Mouse (Mus musculus) hindbrain, embryonic 13.5 days (tissue): ENCODE data around the gene Gm49353. TPM values are rescaled to one million over a fixed set of nuclear protein-coding genes. Genes with fewer than 3 reads are reported as not detected.

Source experiments
- ATAC-seq: fragments of 200-750 bp; cut with Nextera tagmentation; 2 replicates; pipeline ENCODE4 v1.8.0; 2017; ENCODE audit warnings: moderate TSS enrichment; ENCODE audit not compliant: low FRiP score
- H3K27ac ChIP-seq: fragments of 300-500 bp; sonication (generic); 2 replicates; pipeline ENCODE4 v1.5.1; 2015; ENCODE audit warnings: inconsistent platforms, mild to moderate bottlenecking, moderate library complexity
- H3K27me3 ChIP-seq: fragments of 300-500 bp; sonication (generic); 2 replicates; pipeline ENCODE4 v1.6.1; 2015; ENCODE audit warnings: mild to moderate bottlenecking, inconsistent platforms
- H3K36me3 ChIP-seq: fragments of 300-500 bp; sonication (generic); 2 replicates; pipeline ENCODE4 v1.6.1; 2015; ENCODE audit warnings: mild to moderate bottlenecking, inconsistent platforms
- H3K4me1 ChIP-seq: fragments of 300-500 bp; sonication (generic); replicated peaks from 2 replicates; pipeline ENCODE4 v1.6.1; 2015; ENCODE audit warnings: inconsistent platforms
- H3K4me2 ChIP-seq: fragments of 300-500 bp; sonication (generic); 2 replicates; pipeline ENCODE4 v1.6.1; 2015; ENCODE audit warnings: inconsistent platforms, mild to moderate bottlenecking, moderate library complexity
- H3K4me3 ChIP-seq: fragments of 300-500 bp; sonication (generic); 2 replicates; pipeline ENCODE4 v1.5.1; 2015; ENCODE audit warnings: mild to moderate bottlenecking, inconsistent platforms
- H3K9ac ChIP-seq: fragments of 300-500 bp; sonication (generic); 2 replicates; pipeline ENCODE4 v1.6.1; 2015; ENCODE audit warnings: mild to moderate bottlenecking, inconsistent platforms
- H3K9me3 ChIP-seq: fragments of 300-500 bp; sonication (generic); 2 replicates; pipeline ENCODE4 v1.6.1; 2016; ENCODE audit warnings: inconsistent platforms
- WGBS: fragments of 180-500 bp; shearing (Covaris S2); methylation state at CpG from one replicate; pipeline ENCODE4 v1.1.7; 2015; 5-methylcytosine and 5-hydroxymethylcytosine counted together
- polyA plus RNA-seq: library from polyadenylated mRNA; unstranded; fragments of >200 nt; fragmentation: Nextera tagmentation; extraction: Ambion mirVana; gene quantifications from 2 replicates; pipeline ENCODE4 v1.2.1, GENCODE M21; 2015

Gm49353 gene
- polyA plus RNA-seq, 1 experiment from 2014 or later: 15.4 TPM

DNA sequence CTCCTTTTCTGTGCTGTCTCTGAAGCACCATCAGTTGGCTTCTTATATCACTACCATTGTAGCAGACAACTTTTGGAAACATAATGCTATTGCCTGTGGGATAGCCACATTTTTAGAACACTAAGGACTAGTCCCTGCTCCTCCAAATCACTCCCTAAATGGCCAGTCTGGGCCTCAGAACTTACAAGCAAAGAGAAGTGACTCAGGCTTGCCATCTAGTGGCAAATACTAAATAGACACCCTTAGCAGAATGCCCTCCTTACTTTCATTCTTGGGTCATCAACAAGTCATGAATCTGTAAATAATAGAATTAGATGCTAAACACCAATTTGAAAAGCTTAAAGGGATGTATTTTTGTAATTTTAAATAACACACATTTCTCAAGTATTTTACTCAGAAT lies 8.0 kb downstream of the Gm49353 start:
- peaks cover 8% of the 10 kb centered on the region for H3K4me1 ChIP-seq
- H3K4me2 ChIP-seq: no peak overlapping the region
- H3K9me3 ChIP-seq: no peaks in the 10 kb centered on the region
- no peaks in the 10 kb centered on the region for H3K27me3 ChIP-seq
- ATAC-seq: peak; percentile 65
- H3K9ac ChIP-seq: no peak overlapping the region
- H3K36me3 ChIP-seq: peaks cover 19% of the 10 kb centered on the region; the same call in 1 of the 2 replicates
- H3K27ac ChIP-seq: 0 out of 2 replicates have a peak overlapping the region, but pooled peaks have one; percentile 12
- H3K4me3 ChIP-seq: no peak overlapping the region

- Histone ChIP-seq H3K27me3 (no peaks in the 10 kb centered on the region), H3K9me3 (no peaks in the 10 kb centered on the region), H3K27ac (no peak overlapping the region), H3K9ac (no peak overlapping the region), H3K4me1 (peaks cover 8% of the 10 kb centered on the region), H3K4me3 (no peak overlapping the region), H3K36me3 (peaks cover 9% of the 10 kb centered on the region; the same call in 1 of the 2 replicates), H3K4me2 (no peak overlapping the region)
- WGBS: 64% methylated on average over 3 of the region's 3 CpGs
- no peak for ATAC-seq
Measured at GRCm38 (mm10) chr10:29208735-29209134, 10.0 kb downstream of the Gm49353 start.

DNA sequence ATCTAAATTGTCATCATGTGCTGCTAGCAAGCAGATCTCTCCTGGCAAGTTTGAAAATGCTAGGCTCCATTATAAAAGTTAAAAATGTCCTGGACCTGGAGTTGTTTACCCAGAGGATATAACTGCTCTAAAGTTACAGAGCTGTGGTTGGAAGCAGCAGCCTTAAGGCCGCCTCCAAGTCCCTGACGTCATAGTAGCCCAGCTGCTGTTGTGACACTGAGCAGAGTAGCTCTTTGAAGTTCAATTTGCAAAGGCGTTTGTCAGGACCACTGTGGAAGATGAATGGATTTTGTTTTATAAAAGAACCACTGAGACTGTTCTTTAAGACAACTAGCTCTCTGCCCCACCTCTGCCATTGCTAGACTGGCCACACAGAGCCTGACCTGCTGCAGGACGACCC lies 12.7 kb downstream of the Gm49353 start, which contains the start of gene 9330159F19Rik:
Gene 9330159F19Rik (plus strand): TSS at position 154 of the 400 bp plus-strand sequence.
- no peak within 1 kb of the TSS for H3K27ac ChIP-seq
- no peak within 1 kb of the TSS for H3K9ac ChIP-seq
- ATAC-seq: 0 out of 2 replicates have a peak, but pooled peaks have one; percentile 52
- no peak within 1 kb of the TSS for H3K4me2 ChIP-seq
- no peaks in the 10 kb centered on the region for H3K9me3 ChIP-seq
- no peak within 1 kb of the TSS for H3K4me3 ChIP-seq
- H3K36me3 ChIP-seq: 0 out of 2 replicates have a peak, but pooled peaks cover 4% of the 10 kb centered on the region
- 10% methylated on average over 4 of the region's 4 CpGs for WGBS
- H3K27me3 ChIP-seq: no peaks in the 10 kb centered on the region
- peaks cover 8% of the 10 kb centered on the region for H3K4me1 ChIP-seq

- H3K4me2 ChIP-seq: no peak overlapping the region
- H3K4me3 ChIP-seq: no peak overlapping the region
- 36% methylated on average over 3 of the region's 3 CpGs for WGBS
Measured at GRCm38 (mm10) chr10:29213534-29214100, 14.9 kb downstream of the Gm49353 start.

GRCm38 (mm10) chr10:29216957-29217356 lies 18.2 kb downstream of the Gm49353 start:
- Histone ChIP-seq H3K27me3 (no peaks in the 10 kb centered on the region), H3K9ac (no peak overlapping the region), H3K9me3 (no peaks in the 10 kb centered on the region), H3K4me2 (no peak overlapping the region), H3K27ac (no peak overlapping the region), H3K36me3 (peaks cover 2% of the 10 kb centered on the region), H3K4me1 (peaks cover 2% of the 10 kb centered on the region), H3K4me3 (no peak overlapping the region)
- 93% methylated on average over 1 of the region's 1 CpGs for WGBS
- no peak for ATAC-seq

More at GRCm38 (mm10) chr10:29213534-29214100, 14.9 kb downstream of the Gm49353 start:
- Histone ChIP-seq H3K36me3 (0 out of 2 replicates have a peak, but pooled peaks cover 4% of the 10 kb centered on the region), H3K27me3 (no peaks in the 10 kb centered on the region), H3K9me3 (no peaks in the 10 kb centered on the region), H3K4me1 (peaks cover 7% of the 10 kb centered on the region), H3K9ac (no peak overlapping the region), H3K27ac (no peak overlapping the region)
- ATAC-seq: peak; percentile 41; the same call in 1 of the 2 replicates

DNA sequence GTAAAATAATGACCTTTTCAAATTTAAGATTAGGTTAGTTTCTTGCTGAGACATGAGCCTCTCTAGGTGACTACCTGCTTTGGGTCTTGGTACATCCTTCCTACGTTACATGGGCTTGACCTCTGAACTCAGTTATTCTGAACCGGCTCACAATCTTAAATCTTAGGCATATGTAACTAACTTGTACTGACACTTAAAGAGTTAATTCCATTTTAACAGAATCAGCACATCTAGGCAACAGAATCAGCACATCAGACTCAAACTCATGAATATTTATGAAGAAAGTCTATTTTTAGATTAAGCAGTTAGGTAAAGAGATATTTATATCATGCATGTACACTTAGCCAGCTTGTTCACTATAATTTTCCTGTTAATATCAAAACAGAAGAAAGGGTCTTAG lies 18.7 kb downstream of the Gm49353 start:
- Histone ChIP-seq H3K9me3 (no peaks in the 10 kb centered on the region), H3K9ac (no peak overlapping the region), H3K4me1 (peaks cover 2% of the 10 kb centered on the region), H3K4me3 (no peak overlapping the region), H3K27me3 (no peaks in the 10 kb centered on the region), H3K27ac (no peak overlapping the region), H3K4me2 (no peak overlapping the region), H3K36me3 (peaks cover 7% of the 10 kb centered on the region)
- ATAC-seq: peak; percentile 21; the same call in 1 of the 2 replicates
- WGBS: 62% methylated on average over 2 of the region's 2 CpGs

GRCm38 (mm10) chr10:29225329-29225728 lies 26.6 kb downstream of the Gm49353 start:
- peaks cover 50% of the 10 kb centered on the region for H3K36me3 ChIP-seq
- no peaks in the 10 kb centered on the region for H3K4me1 ChIP-seq
- ATAC-seq: no peak
- 91% methylated on average over 4 of the region's 4 CpGs for WGBS
- H3K4me3 ChIP-seq: no peak overlapping the region
- no peak overlapping the region for H3K9ac ChIP-seq
- H3K27ac ChIP-seq: no peak overlapping the region
- no peak overlapping the region for H3K4me2 ChIP-seq
- H3K27me3 ChIP-seq: no peaks in the 10 kb centered on the region
- H3K9me3 ChIP-seq: no peaks in the 10 kb centered on the region

DNA sequence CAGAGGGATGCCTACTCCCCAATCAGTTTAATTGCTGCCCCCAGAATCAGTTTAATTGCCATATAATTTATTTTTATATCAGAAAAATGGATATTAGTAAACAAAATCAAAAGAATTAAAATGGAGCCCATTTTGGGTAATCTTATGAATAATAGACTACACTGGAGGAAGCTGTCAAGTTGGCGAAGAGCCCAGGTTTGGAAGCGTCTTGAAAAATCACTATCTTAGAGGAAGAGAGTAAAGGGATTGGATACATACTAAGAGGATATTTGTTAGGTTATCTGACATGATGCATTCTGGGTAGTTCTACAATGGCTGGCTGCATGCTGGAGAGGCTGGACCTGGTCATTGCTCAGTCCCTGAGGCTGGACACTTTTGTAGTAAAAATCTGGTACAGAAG lies 32.5 kb downstream of the Gm49353 start:
- peaks cover 34% of the 10 kb centered on the region for H3K36me3 ChIP-seq
- no peak overlapping the region for H3K4me2 ChIP-seq
- no peak overlapping the region for H3K4me3 ChIP-seq
- no peak overlapping the region for H3K9ac ChIP-seq
- H3K4me1 ChIP-seq: no peaks in the 10 kb centered on the region
- H3K27me3 ChIP-seq: no peaks in the 10 kb centered on the region
- ATAC-seq: no peak
- WGBS: 93% methylated on average over 2 of the region's 2 CpGs
- H3K9me3 ChIP-seq: no peaks in the 10 kb centered on the region
- no peak overlapping the region for H3K27ac ChIP-seq

Other genes with a start within 250 kb of the Gm49353 start
- gene 2310057J18Rik, start 212.7 kb upstream of the Gm49353 start, polyA plus RNA-seq: not detected in 2 replicates
- 86.1 and 99.0 TPM in 2 replicates for gene Soga3, start 55.1 kb upstream of the Gm49353 start, polyA plus RNA-seq
- 25.5 and 26.3 TPM in 2 replicates for gene 9330159F19Rik, start 12.7 kb downstream of the Gm49353 start, polyA plus RNA-seq
- 21.1 and 25.5 TPM in 2 replicates for gene Echdc1, start 114.2 kb downstream of the Gm49353 start, polyA plus RNA-seq
- 87.7 and 95.1 TPM in 2 replicates for gene Rnf146, start 163.5 kb downstream of the Gm49353 start, polyA plus RNA-seq